Mouse (Mus musculus): ENCODE data around the gene Zfp36l1.

Zfp36l1 gene

DNA sequence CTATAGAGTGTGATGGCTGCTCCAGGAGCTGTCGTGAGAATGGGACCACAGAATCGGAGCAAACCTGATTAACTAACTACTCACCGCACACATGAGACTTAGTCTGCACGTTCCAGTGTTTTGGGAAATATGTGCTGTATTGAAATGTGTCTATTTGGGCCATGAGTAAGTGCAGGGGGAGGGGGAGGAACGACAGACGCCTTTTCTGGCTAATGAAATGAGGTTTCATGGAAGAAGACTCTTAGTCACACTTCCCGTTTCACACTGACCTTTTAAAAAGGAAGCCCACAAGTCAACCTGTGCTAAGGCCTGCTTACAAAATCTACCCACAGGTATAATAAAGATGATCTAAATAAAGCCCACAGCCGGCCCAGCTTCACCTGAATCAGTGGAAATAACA lies 47.8 kb downstream of the Zfp36l1 start:
- DNase-seq (ENCODE audit: low spot score), result no peak

DNA sequence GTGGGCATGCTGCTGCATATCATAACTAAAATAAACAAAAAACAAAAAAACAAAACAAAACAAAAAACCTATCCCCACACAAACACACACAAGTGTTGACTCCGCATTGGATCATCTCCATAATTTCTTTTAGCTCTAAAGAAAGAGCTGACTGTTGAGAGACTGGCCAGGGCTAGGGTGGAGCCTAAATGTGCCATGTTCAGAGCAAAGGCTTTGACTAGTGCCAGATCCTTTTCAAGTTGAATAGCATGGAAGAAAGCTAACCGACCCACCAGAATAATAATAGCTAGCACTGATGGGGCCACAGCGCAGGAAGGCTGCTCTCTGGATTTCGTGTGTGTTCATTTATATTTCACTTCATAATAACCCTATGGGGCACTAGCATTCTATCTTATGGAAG lies 48.5 kb downstream of the Zfp36l1 start:
- no peak for DNase-seq (ENCODE audit: low spot score)

- no peak for DNase-seq (ENCODE audit: low spot score)
Measured at GRCm38 (mm10) chr12:80063402-80064150, 49.2 kb downstream of the Zfp36l1 start.

DNA sequence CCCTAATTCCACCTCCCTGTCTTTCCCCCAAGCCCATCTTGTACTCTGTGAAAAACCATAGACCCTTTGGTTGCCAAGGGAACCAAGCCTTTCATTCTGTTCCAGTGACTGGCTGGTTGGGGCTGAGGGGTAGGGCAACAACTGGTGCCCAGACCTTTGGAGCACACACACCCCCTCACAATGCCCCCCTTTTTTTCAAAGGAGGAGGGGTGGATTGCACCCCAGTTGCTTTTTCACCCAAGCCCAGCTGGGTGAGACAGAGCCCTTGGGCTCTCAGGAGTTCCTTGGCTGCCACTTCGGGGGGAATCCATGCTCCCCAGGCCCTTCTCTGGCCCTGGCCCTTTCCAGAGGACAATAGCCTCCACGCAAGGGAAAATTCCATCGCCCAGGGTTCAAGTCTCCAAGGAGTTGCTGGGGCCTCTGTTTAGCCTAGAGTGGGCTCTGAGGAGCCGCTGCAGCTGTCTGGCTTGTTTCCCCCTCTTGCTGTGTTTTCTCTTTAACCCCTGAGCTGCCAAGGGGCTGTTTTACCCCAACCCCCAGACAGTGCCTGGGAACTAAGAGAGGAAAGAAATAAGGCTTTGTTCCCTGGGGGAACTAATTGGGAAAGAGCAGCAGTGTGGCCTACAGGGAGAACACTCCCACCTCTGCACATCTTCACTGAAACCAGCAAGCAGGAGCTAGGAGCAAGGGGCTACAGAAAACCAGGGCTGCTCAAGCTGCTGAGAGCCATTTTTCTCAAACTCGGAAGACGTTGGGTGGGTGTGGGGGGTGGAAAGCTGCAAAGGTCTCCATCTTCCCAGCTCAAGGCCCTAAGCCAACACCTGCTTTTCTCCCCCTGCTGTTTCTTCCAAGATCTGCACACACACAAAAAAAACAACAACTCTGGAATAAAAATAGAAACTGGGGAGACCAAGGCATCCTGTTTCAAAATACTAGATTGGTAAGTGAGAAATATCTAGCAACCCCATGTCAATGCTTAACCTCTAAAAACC lies 50.1 kb downstream of the Zfp36l1 start:
- DNase-seq (ENCODE audit: low spot score), result no peak

- no peak for DNase-seq (ENCODE audit: low spot score)
Measured at GRCm38 (mm10) chr12:80061810-80062209, 51.0 kb downstream of the Zfp36l1 start.

- DNase-seq (ENCODE audit: low spot score), result no peak
Measured at GRCm38 (mm10) chr12:80060809-80061208, 52.0 kb downstream of the Zfp36l1 start.

DNA sequence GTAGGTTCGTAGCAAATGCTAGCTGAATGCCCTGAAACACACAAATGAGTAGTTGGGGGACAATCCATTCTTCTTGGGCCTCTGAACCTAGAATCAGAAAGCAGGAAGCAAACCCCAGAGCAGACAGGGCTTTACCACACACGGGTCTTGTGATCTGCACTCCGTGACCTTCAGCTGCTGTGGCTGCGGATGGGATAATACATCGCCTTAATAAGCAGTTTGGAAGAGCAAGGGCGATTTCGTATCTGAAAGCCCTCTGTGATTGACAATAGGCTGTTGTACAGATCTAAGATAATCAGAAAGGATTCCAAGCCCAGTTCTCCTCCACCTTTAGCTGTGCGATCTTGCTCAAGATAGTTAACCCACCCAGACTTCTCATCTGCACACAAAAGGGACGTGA lies 52.5 kb downstream of the Zfp36l1 start:
- no peak for DNase-seq (ENCODE audit: low spot score)

- no peak for DNase-seq (ENCODE audit: low spot score)
Measured at GRCm38 (mm10) chr12:80059773-80060328, 53.0 kb downstream of the Zfp36l1 start.

All from lung, postnatal 25 days (tissue).